Mouse (Mus musculus) olfactory bulb, adult 2 months (tissue): ENCODE data around the gene Ccdc159. TPM values are rescaled to one million over a fixed set of nuclear protein-coding genes. Genes with fewer than 3 reads are reported as not detected.

Source experiments
- H3K27ac ChIP-seq: fragments of 200-500 bp; 2 replicates; pipeline ENCODE4 v1.5.1; 2012; ENCODE audit warnings: low read depth, low read length; ENCODE audit not compliant: insufficient read depth
- H3K4me1 ChIP-seq: fragments of 200-500 bp; 2 replicates; pipeline ENCODE4 v1.6.1; 2012; ENCODE audit warnings: low read length; ENCODE audit not compliant: control insufficient read depth, insufficient read depth
- H3K4me3 ChIP-seq: fragments of 200-500 bp; 2 replicates; pipeline ENCODE4 v1.5.1; 2012; ENCODE audit warnings: mild to moderate bottlenecking, low read depth, low read length, moderate library complexity; ENCODE audit not compliant: insufficient read depth
- CTCF ChIP-seq: fragments of 200-500 bp; IDR thresholded peaks from 2 replicates; pipeline ENCODE4 v1.5.1; 2012; ENCODE audit warnings: low read depth, mild to moderate bottlenecking, low read length, moderate library complexity; ENCODE audit not compliant: insufficient read depth
- POLR2A ChIP-seq: fragments of 200-500 bp; IDR thresholded peaks from 2 replicates; pipeline ENCODE4 v1.6.1; 2012; ENCODE audit warnings: mild to moderate bottlenecking, low read depth, low read length, moderate library complexity; ENCODE audit not compliant: insufficient read depth
- WGBS: fragments of 180-500 bp; shearing (Covaris S2); methylation state at CpG from one replicate; pipeline ENCODE4 v1.1.7; 2018; 5-methylcytosine and 5-hydroxymethylcytosine counted together
- polyA plus RNA-seq: library from polyadenylated mRNA; stranded (reverse); fragments of >200 nt; gene quantifications from 2 replicates; pipeline ENCODE4 v1.2.4, GENCODE M21; 2012; ENCODE audit warnings: low replicate concordance; ENCODE audit not compliant: missing spikeins, insufficient read depth, insufficient read length

Ccdc159 gene
- polyA plus RNA-seq, 1 experiment, result not detected

GRCm38 (mm10) chr9:21968883-21969282 is 41.6 kb downstream of the Ccdc159 start:
- H3K4me1 ChIP-seq, result peaks cover 4% of the 10 kb centered on the region; the same call in 1 of the 2 replicates
- no peak overlapping the region for H3K4me3 ChIP-seq
- TF ChIP-seq POLR2A, result no peak
- TF ChIP-seq CTCF, result no peak
- H3K27ac ChIP-seq, result no peak overlapping the region
- 65% methylated on average over 6 of the region's 6 CpGs for WGBS

DNA sequence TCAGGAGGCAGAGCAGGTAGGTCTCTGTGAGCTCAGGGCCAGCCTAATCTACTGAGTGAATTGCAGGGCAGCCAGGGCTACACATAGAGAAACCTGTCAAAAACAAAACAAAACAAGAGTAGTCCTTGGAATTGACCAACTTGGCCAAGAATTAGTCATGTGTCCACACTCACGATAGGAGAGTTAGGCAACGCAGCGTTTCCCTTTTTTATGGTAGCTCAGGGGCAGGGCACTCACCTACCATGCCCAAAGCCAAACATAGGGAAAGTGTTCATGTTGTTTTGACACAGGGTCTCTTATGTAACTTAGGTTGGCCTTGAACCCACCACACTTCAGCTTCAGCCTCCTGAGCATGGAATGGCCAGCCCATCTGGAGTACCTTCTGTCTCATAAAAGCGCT is 42.0 kb downstream of the Ccdc159 start:
- no peak for TF ChIP-seq CTCF
- no peak for TF ChIP-seq POLR2A
- H3K4me1 ChIP-seq, result peaks cover 4% of the 10 kb centered on the region; the same call in 1 of the 2 replicates
- no peak overlapping the region for H3K4me3 ChIP-seq
- no peak overlapping the region for H3K27ac ChIP-seq
- 94% methylated on average over 4 of the region's 4 CpGs for WGBS

GRCm38 (mm10) chr9:21976626-21977175 is 49.4 kb downstream of the Ccdc159 start:
- Histone ChIP-seq H3K27ac (no peak overlapping the region), H3K4me1 (no peaks in the 10 kb centered on the region), H3K4me3 (no peak overlapping the region)
- 61% methylated on average over 10 of the region's 10 CpGs for WGBS
- TF ChIP-seq CTCF (no peak), POLR2A (no peak)

DNA sequence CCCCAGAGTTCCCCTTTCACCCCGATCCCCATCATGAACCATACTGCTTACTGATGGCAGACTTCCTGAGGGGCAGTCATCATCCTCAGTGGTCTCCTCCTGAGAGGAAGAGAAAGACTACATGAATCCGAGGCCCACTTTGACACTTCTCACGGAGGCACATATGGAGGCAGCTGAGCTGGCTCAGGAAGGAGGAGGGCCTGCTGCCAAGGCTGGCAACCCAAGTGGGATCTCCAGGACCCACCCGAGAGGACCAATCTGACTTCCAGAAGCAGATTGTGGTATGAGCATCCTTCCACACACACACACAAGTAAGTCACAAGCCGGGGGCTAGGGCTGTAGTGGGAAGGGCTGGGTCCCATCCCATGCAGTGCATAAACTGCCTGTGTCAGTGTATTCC is 50.1 kb downstream of the Ccdc159 start:
- Histone ChIP-seq H3K4me3 (no peak overlapping the region), H3K27ac (no peak overlapping the region), H3K4me1 (no peaks in the 10 kb centered on the region)
- no peak for TF ChIP-seq POLR2A
- no peak for TF ChIP-seq CTCF
- WGBS, result 71% methylated on average over 5 of the region's 5 CpGs

DNA sequence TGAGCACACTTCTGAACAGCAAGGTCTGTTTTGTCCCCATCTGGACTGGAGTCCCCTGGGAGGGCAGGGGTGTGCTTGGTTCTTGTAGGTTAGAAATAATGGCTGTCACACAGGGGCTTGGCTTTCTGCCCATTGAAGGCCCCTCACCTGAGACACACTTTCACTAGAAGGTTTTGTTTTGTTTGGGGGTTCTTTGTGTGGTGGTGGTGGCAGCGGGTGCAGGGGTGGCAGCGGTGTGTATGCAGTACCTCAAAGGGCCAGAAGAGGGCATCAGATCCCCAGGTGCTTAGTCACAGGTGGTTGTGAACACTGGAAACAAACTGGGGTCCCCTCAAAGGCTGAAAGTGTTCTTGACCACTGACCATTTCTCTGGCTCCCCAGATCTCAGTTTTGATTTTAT is 50.7 kb downstream of the Ccdc159 start:
- TF ChIP-seq POLR2A, result no peak
- peak; percentile 52; the same call in 1 of the 2 replicates for TF ChIP-seq CTCF
- H3K4me3 ChIP-seq, result no peak overlapping the region
- 33% methylated on average over 2 of the region's 2 CpGs for WGBS
- H3K4me1 ChIP-seq, result no peaks in the 10 kb centered on the region
- no peak overlapping the region for H3K27ac ChIP-seq

- Histone ChIP-seq H3K27ac (no peak overlapping the region), H3K4me1 (no peaks in the 10 kb centered on the region), H3K4me3 (no peak overlapping the region)
- no peak for TF ChIP-seq POLR2A
- TF ChIP-seq CTCF, result no peak
- WGBS, result 95% methylated on average over 4 of the region's 4 CpGs
These were observed 51.3 kb downstream of the Ccdc159 start for GRCm38 (mm10) chr9:21978398-21979128.

DNA sequence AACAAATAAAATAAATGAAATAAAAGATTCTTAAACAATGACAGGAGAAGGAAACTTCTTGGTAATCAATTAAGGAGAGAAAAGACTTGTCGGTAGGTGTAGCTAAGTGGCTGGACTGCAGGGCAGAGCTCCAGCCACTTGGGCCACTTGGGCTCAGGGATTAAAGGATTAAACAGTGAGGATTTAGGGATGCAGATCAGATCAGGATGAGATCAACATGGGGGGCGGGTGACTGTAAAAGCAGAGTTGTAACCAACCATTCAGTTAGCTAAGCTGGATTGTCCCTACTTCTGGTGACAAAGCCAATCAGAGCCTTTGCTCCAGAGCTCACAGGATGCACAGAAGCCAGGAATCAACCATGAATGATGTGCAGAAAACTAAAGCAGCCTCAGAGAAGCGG is 56.6 kb downstream of the Ccdc159 start:
- 49% methylated on average over 3 of the region's 3 CpGs for WGBS
- no peak for TF ChIP-seq CTCF
- TF ChIP-seq POLR2A, result no peak
- H3K4me1 ChIP-seq, result peaks cover 14% of the 10 kb centered on the region
- no peak overlapping the region for H3K27ac ChIP-seq
- no peak overlapping the region for H3K4me3 ChIP-seq

Other genes starting within 250 kb of the Ccdc159 start
- not detected in 2 replicates for gene Ldlr, start 204.0 kb upstream of the Ccdc159 start, polyA plus RNA-seq
- gene Spc24, start 167.2 kb upstream of the Ccdc159 start, polyA plus RNA-seq, result not detected in 2 replicates
- not detected in 2 replicates for gene Kank2, start 128.7 kb upstream of the Ccdc159 start, polyA plus RNA-seq
- not detected in 2 replicates for gene Angptl8, start 92.0 kb upstream of the Ccdc159 start, polyA plus RNA-seq
- not detected in 2 replicates for gene Dock6, start 74.8 kb upstream of the Ccdc159 start, polyA plus RNA-seq
- not detected in 2 replicates for gene Rab3d, start 9.3 kb upstream of the Ccdc159 start, polyA plus RNA-seq
- gene Tmem205, start 85 bp downstream of the Ccdc159 start, polyA plus RNA-seq, result not detected in 2 replicates
- gene Plppr2, start 9.6 kb downstream of the Ccdc159 start, polyA plus RNA-seq, result not detected in 2 replicates
- not detected in 2 replicates for gene Swsap1, start 28.3 kb downstream of the Ccdc159 start, polyA plus RNA-seq
- gene Epor, start 36.0 kb downstream of the Ccdc159 start, polyA plus RNA-seq, result not detected in 2 replicates
- gene Rgl3, start 62.0 kb downstream of the Ccdc159 start, polyA plus RNA-seq, result not detected in 2 replicates
- not detected in 2 replicates for gene Ccdc151, start 75.2 kb downstream of the Ccdc159 start, polyA plus RNA-seq
- gene Prkcsh, start 75.3 kb downstream of the Ccdc159 start, polyA plus RNA-seq, result not detected in 2 replicates
- gene Elavl3, start 124.6 kb downstream of the Ccdc159 start, polyA plus RNA-seq, result not detected in 2 replicates
- not detected in 2 replicates for gene Gm49318, start 143.8 kb downstream of the Ccdc159 start, polyA plus RNA-seq
- gene Zfp653, start 143.9 kb downstream of the Ccdc159 start, polyA plus RNA-seq, result not detected in 2 replicates
- gene Ecsit, start 158.0 kb downstream of the Ccdc159 start, polyA plus RNA-seq, result not detected in 2 replicates
- not detected in 2 replicates for gene Cnn1, start 171.7 kb downstream of the Ccdc159 start, polyA plus RNA-seq
- not detected in 2 replicates for gene Elof1, start 189.7 kb downstream of the Ccdc159 start, polyA plus RNA-seq
- gene Acp5, start 208.2 kb downstream of the Ccdc159 start, polyA plus RNA-seq, result not detected in 2 replicates
- gene Pigyl, start 229.4 kb downstream of the Ccdc159 start, polyA plus RNA-seq, result not detected in 2 replicates